Mouse (Mus musculus) adrenal gland (tissue): ENCODE data around the gene Hinfp.

ENCODE experiments used
- intact Hi-C: fragments of 180-260 bp; cut with DNase I; formaldehyde crosslinking; loops from one replicate; pipeline ENCODE4 v1.15.1; 2025
- microRNA-seq, 2 experiments: library from miRNA; unstranded; fragments of <30 nt; microRNA quantifications; one replicate each; pipeline ENCODE4; 2019

Gene Hinfp

GRCm38 (mm10) chr9:44266478-44267226, 38.8 kb downstream of the Hinfp start:
- intact Hi-C loops = no loop called here

GRCm38 (mm10) chr9:44261388-44261787, 44.1 kb downstream of the Hinfp start:
- intact Hi-C loops = no loop called here

- intact Hi-C loops = no loop called here
Measured at GRCm38 (mm10) chr9:44259014-44259413, 46.5 kb downstream of the Hinfp start.

GRCm38 (mm10) chr9:44256213-44256612, 49.3 kb downstream of the Hinfp start:
- intact Hi-C loops = no loop called here

- intact Hi-C loops = no loop called here
Measured at GRCm38 (mm10) chr9:44255136-44255521, 50.3 kb downstream of the Hinfp start.

GRCm38 (mm10) chr9:44254508-44255135, 50.8 kb downstream of the Hinfp start:
- intact Hi-C loops = no loop called here

GRCm38 (mm10) chr9:44253441-44253840, 52.0 kb downstream of the Hinfp start:
- intact Hi-C loops = no loop called here

GRCm38 (mm10) chr9:44251314-44251713, 54.2 kb downstream of the Hinfp start, which contains the start of gene Pdzd3:
Gene Pdzd3 (minus strand): TSS chr9:44251471.
- intact Hi-C loops = no loop called here

GRCm38 (mm10) chr9:44250445-44250844, 55.0 kb downstream of the Hinfp start:
- intact Hi-C loops = no loop called here

GRCm38 (mm10) chr9:44249181-44250146, 56.0 kb downstream of the Hinfp start:
- intact Hi-C loops = loop anchor here (10.0 kb wide), 1 partner anchor 85 kb away; the partner anchor contains the start of gene H2afx

- intact Hi-C loops = loop anchor here (10.0 kb wide), 1 partner anchor 87 kb away; the partner anchor contains the start of gene H2afx
Measured at GRCm38 (mm10) chr9:44247907-44248306, 57.6 kb downstream of the Hinfp start.

- intact Hi-C loops = loop anchor here (10.0 kb wide), 1 partner anchor 91 kb away; the partner anchor contains the start of gene H2afx
Measured at GRCm38 (mm10) chr9:44243621-44244020, 61.9 kb downstream of the Hinfp start.

Small RNA genes within 50 kb of the gene (microRNA-seq; reads per million reads assigned to microRNA genes)
- 0 to 0.25 reads per million in 2 experiments for gene Gm44335
